Comparison of ENCODE assay signal across 11 mouse cellular contexts in the genomic region with DNA sequence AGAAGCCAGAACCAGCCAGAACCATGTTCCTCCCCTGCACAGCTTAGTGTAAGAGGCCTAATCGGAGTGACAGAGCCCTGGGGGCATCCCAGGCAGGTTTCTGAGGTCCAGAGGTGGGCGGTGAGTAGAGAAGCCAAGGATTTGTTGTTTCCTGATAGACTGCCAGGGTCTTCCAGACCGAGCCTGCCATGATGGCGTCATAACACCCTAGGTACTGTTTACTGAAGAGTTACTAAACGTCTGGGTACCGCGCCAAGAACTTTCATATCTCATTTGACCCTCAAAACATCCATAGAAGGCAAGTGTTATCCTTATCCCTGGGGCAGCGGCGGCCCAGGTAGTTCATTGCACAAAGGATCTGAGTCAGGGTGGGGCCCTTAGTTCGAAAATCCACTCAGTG. TPM values are rescaled to one million over a fixed set of nuclear protein-coding genes. Genes with fewer than 3 reads are reported as not detected.
A peak's percentile ranks its signal among the peaks of the same experiment; 100 is the strongest.
DNase-seq lines count a peak whose midpoint lies in the region; ATAC-seq and TF ChIP-seq lines count a peak whose summit lies in the region.
"Had no signal": no experiment of that assay in that cellular context is flagged by ENCODE, and none has a peak within 500 bp of the region (broad histone marks: within the 10 kb centered on the region; RNA-seq: fewer than 3 reads in every experiment).

No protein-coding gene starts in this region.

- WGBS in hindbrain, embryonic 11.5 days = 92% methylated on average over 10 of the region's 10 CpGs
- WGBS in hindbrain, embryonic 10.5 days = 90% methylated on average over 10 of the region's 10 CpGs
- 91% methylated on average over 10 of the region's 10 CpGs for WGBS in limb, embryonic 10.5 days
- WGBS in stomach, postnatal 0 days = 46% methylated on average over 10 of the region's 10 CpGs
- 89% methylated on average over 10 of the region's 10 CpGs for WGBS in midbrain, postnatal 0 days

- no peak for TF ChIP-seq CTCF in testis, adult 2 months (IDR thresholded peaks at IDR 0.05; ENCODE audit: control insufficient read depth, insufficient read depth, insufficient replicate concordance, low read depth, low read length)
- no peak for TF ChIP-seq CTCF in stomach, postnatal 0 days (IDR thresholded peaks at IDR 0.05; ENCODE audit: low read depth)
- TF ChIP-seq CTCF in midbrain, postnatal 0 days (IDR thresholded peaks at IDR 0.05) = no peak

- H3K4me3 ChIP-seq in hindbrain, embryonic 11.5 days (ENCODE audit: low read depth, low read length) = no peak overlapping the region
- H3K4me3 ChIP-seq in hindbrain, embryonic 10.5 days = no peak overlapping the region
- peak overlapping the region; percentile 48 for H3K4me3 ChIP-seq in testis, adult 2 months (ENCODE audit: control insufficient read depth, low read depth, low read length)
- no peak overlapping the region for H3K4me3 ChIP-seq in limb, embryonic 10.5 days
- H3K4me3 ChIP-seq in stomach, postnatal 0 days (ENCODE audit: low read depth, low read length) = no peak overlapping the region
- H3K4me3 ChIP-seq in midbrain, postnatal 0 days (ENCODE audit: low read depth, low read length) = no peak overlapping the region
- H3K4me3 ChIP-seq: midbrain, embryonic 15.5 days had no signal

- no peak for ATAC-seq in hindbrain, embryonic 11.5 days (ENCODE audit: low FRiP score)
- ATAC-seq in stomach, postnatal 0 days (ENCODE audit: low FRiP score, low TSS enrichment) = 0 out of 2 replicates have a peak, but pooled peaks have one; percentile 23
- no peak for ATAC-seq in midbrain, postnatal 0 days (ENCODE audit: low FRiP score)

- no peak for TF ChIP-seq POLR2A in testis, adult 2 months (IDR thresholded peaks at IDR 0.05; ENCODE audit: control insufficient read depth, low read depth, low read length)

- no peak for DNase-seq in hindbrain, embryonic 11.5 days (ENCODE audit: low spot score)
- no peak for DNase-seq in hindbrain, embryonic 10.5 days (ENCODE audit: low spot score)
- no peak for DNase-seq in testis, postnatal 14 days (ENCODE audit: low spot score)
- DNase-seq in limb, embryonic 10.5 days (ENCODE audit: low spot score) = no peak
- DNase-seq in stomach, postnatal 0 days (ENCODE audit: low spot score) = peak; percentile 46
- no peak for DNase-seq in left cerebral cortex, postnatal 36 days (ENCODE audit: low spot score in 2 of 2)
- DNase-seq in midbrain, postnatal 0 days (ENCODE audit: low spot score) = no peak
- DNase-seq: kidney, postnatal 25 days; thymus, postnatal 36 days had no signal

- intact Hi-C loops in left cerebral cortex, postnatal 36 days (cut with DNase I) = no loop called here

- no peak overlapping the region for H3K4me2 ChIP-seq in hindbrain, embryonic 11.5 days (replicated peaks; ENCODE audit: low read depth, low read length)
- H3K4me2 ChIP-seq in stomach, postnatal 0 days (replicated peaks; ENCODE audit: low read depth) = no peak overlapping the region
- no peak overlapping the region for H3K4me2 ChIP-seq in midbrain, postnatal 0 days (ENCODE audit: low read depth, low read length, poor library complexity, severe bottlenecking)
- H3K4me2 ChIP-seq: midbrain, embryonic 15.5 days had no signal

- H3K36me3 ChIP-seq in hindbrain, embryonic 11.5 days (ENCODE audit: control insufficient read depth, insufficient read depth, low read length) = no peaks in the 10 kb centered on the region
- H3K36me3 ChIP-seq in hindbrain, embryonic 10.5 days = no peaks in the 10 kb centered on the region
- no peaks in the 10 kb centered on the region for H3K36me3 ChIP-seq in testis, adult 2 months (ENCODE audit: control insufficient read depth, insufficient read depth, low read length)
- no peaks in the 10 kb centered on the region for H3K36me3 ChIP-seq in limb, embryonic 10.5 days
- H3K36me3 ChIP-seq in stomach, postnatal 0 days (ENCODE audit: control insufficient read depth, insufficient read depth, low read length) = no peaks in the 10 kb centered on the region
- no peaks in the 10 kb centered on the region for H3K36me3 ChIP-seq in midbrain, postnatal 0 days (ENCODE audit: insufficient read depth, low read length)
- H3K36me3 ChIP-seq: midbrain, embryonic 15.5 days had no signal

- H3K4me1 ChIP-seq in hindbrain, embryonic 11.5 days (replicated peaks; ENCODE audit: control insufficient read depth, insufficient read depth, low read length) = no peaks in the 10 kb centered on the region
- peaks cover 11% of the 10 kb centered on the region for H3K4me1 ChIP-seq in hindbrain, embryonic 10.5 days (replicated peaks)
- H3K4me1 ChIP-seq in testis, adult 2 months (ENCODE audit: control insufficient read depth, insufficient read depth, low read length) = peaks cover 10% of the 10 kb centered on the region
- H3K4me1 ChIP-seq in limb, embryonic 10.5 days = peaks cover 18% of the 10 kb centered on the region
- H3K4me1 ChIP-seq in stomach, postnatal 0 days (replicated peaks; ENCODE audit: control insufficient read depth, insufficient read depth) = no peaks in the 10 kb centered on the region; the same call in 1 of the 2 replicates
- H3K4me1 ChIP-seq in midbrain, postnatal 0 days (ENCODE audit: insufficient read depth, low read length) = no peaks in the 10 kb centered on the region

- H3K27ac ChIP-seq in hindbrain, embryonic 11.5 days (ENCODE audit: low read depth, low read length) = 0 out of 2 replicates have a peak overlapping the region, but pooled peaks have one; percentile 4
- no peak overlapping the region for H3K27ac ChIP-seq in hindbrain, embryonic 10.5 days
- H3K27ac ChIP-seq in testis, adult 2 months (ENCODE audit: control insufficient read depth, insufficient read depth, low read depth, low read length) = no peak overlapping the region
- peak overlapping the region; percentile 32; the same call in 1 of the 2 replicates for H3K27ac ChIP-seq in limb, embryonic 10.5 days
- H3K27ac ChIP-seq in stomach, postnatal 0 days (replicated peaks) = peak overlapping the region; percentile 53
- no peak overlapping the region for H3K27ac ChIP-seq in midbrain, postnatal 0 days (ENCODE audit: low read depth, low read length)
- H3K27ac ChIP-seq: midbrain, embryonic 15.5 days had no signal

- no peak for TF ChIP-seq EP300 in stomach, postnatal 0 days (optimal IDR thresholded peaks at IDR 0.05)

- H3K9me3 ChIP-seq in hindbrain, embryonic 11.5 days (ENCODE audit: control insufficient read depth, low read length) = no peaks in the 10 kb centered on the region
- no peaks in the 10 kb centered on the region for H3K9me3 ChIP-seq in hindbrain, embryonic 10.5 days
- no peaks in the 10 kb centered on the region for H3K9me3 ChIP-seq in limb, embryonic 10.5 days (replicated peaks)
- H3K9me3 ChIP-seq in stomach, postnatal 0 days (ENCODE audit: control insufficient read depth, low read length) = no peaks in the 10 kb centered on the region
- H3K9me3 ChIP-seq in midbrain, postnatal 0 days (ENCODE audit: low read length) = no peaks in the 10 kb centered on the region
- H3K9me3 ChIP-seq: midbrain, embryonic 15.5 days had no signal

- no peak overlapping the region for H3K9ac ChIP-seq in hindbrain, embryonic 11.5 days (ENCODE audit: low read depth, low read length)
- H3K9ac ChIP-seq in stomach, postnatal 0 days (ENCODE audit: low read length) = no peak overlapping the region
- H3K9ac ChIP-seq in midbrain, postnatal 0 days (replicated peaks; ENCODE audit: low read length, poor library complexity, severe bottlenecking) = no peak overlapping the region
- H3K9ac ChIP-seq: midbrain, embryonic 15.5 days had no signal

- H3K27me3 ChIP-seq in hindbrain, embryonic 11.5 days (ENCODE audit: control insufficient read depth, insufficient read depth, low read length) = no peaks in the 10 kb centered on the region
- no peaks in the 10 kb centered on the region for H3K27me3 ChIP-seq in hindbrain, embryonic 10.5 days (ENCODE audit: insufficient read depth, poor library complexity, severe bottlenecking)
- H3K27me3 ChIP-seq in testis, adult 2 months (ENCODE audit: control insufficient read depth, insufficient read depth, low read length) = no peaks in the 10 kb centered on the region
- no peaks in the 10 kb centered on the region for H3K27me3 ChIP-seq in limb, embryonic 10.5 days (ENCODE audit: low read depth, poor library complexity, severe bottlenecking)
- H3K27me3 ChIP-seq in stomach, postnatal 0 days (ENCODE audit: control insufficient read depth, insufficient read depth, low read length) = no peaks in the 10 kb centered on the region
- H3K27me3 ChIP-seq in midbrain, postnatal 0 days (ENCODE audit: insufficient read depth, low read length) = no peaks in the 10 kb centered on the region
- H3K27me3 ChIP-seq: midbrain, embryonic 15.5 days had no signal

RNA-seq across cellular contexts. Expression of gene Clic4, which starts 26.1 kb away (rescaled TPM):
- 109 and 147 TPM in 2 replicates for polyA plus RNA-seq in hindbrain, embryonic 11.5 days (2014; fragmentation: Nextera tagmentation; extraction: Ambion mirVana)
- 184 and 220 TPM in 2 replicates for polyA plus RNA-seq in hindbrain, embryonic 10.5 days (2016; fragmentation: Nextera tagmentation; extraction: Ambion mirVana)
- polyA plus RNA-seq in testis, adult 2 months (2012; rRNA removed) = 20.9 and 21.0 TPM in 2 replicates
- polyA plus RNA-seq in limb, embryonic 10.5 days (2016; fragmentation: Nextera tagmentation; extraction: Ambion mirVana) = 208 and 220 TPM in 2 replicates
- 69.2 and 73.6 TPM in 2 replicates for polyA plus RNA-seq in stomach, postnatal 0 days (2015; fragmentation: Nextera tagmentation; extraction: Ambion mirVana)
- 10 to 100 TPM; 33.8 to 36.2 TPM for total RNA-seq in left cerebral cortex, postnatal 36 days (2021)
- total RNA-seq in midbrain, postnatal 0 days (2014; rRNA removed) = 47.4 and 55.5 TPM in 2 replicates
- polyA plus RNA-seq in midbrain, postnatal 0 days (2015; fragmentation: Nextera tagmentation; extraction: Ambion mirVana) = 38.0 and 38.6 TPM in 2 replicates

RNA-seq across cellular contexts. Expression of gene Srrm1, which starts 54.4 kb away (rescaled TPM):
- 220 and 289 TPM in 2 replicates for polyA plus RNA-seq in hindbrain, embryonic 11.5 days (2014; fragmentation: Nextera tagmentation; extraction: Ambion mirVana)
- polyA plus RNA-seq in hindbrain, embryonic 10.5 days (2016; fragmentation: Nextera tagmentation; extraction: Ambion mirVana) = 219 and 225 TPM in 2 replicates
- polyA plus RNA-seq in testis, adult 2 months (2012; rRNA removed) = 23.5 and 25.7 TPM in 2 replicates
- 233 TPM in 2 replicates for polyA plus RNA-seq in limb, embryonic 10.5 days (2016; fragmentation: Nextera tagmentation; extraction: Ambion mirVana)
- polyA plus RNA-seq in stomach, postnatal 0 days (2015; fragmentation: Nextera tagmentation; extraction: Ambion mirVana) = 95.9 and 108 TPM in 2 replicates
- total RNA-seq in left cerebral cortex, postnatal 36 days (2021) = 100 to 1,000 TPM; 101 to 153 TPM
- total RNA-seq in midbrain, postnatal 0 days (2014; rRNA removed) = 40.1 and 48.3 TPM in 2 replicates
- 142 and 173 TPM in 2 replicates for polyA plus RNA-seq in midbrain, postnatal 0 days (2015; fragmentation: Nextera tagmentation; extraction: Ambion mirVana)

Comparison
In these comparisons a context has a peak if more than half of its experiments do, and no peak if none do; other contexts are left out.
1. H3K27ac ChIP-seq: peak in hindbrain, embryonic 11.5 days (single experiment), limb, embryonic 10.5 days (single experiment) and stomach, postnatal 0 days (single experiment); none in hindbrain, embryonic 10.5 days (single experiment), testis, adult 2 months (single experiment) and midbrain, postnatal 0 days (single experiment).